Mouse (Mus musculus): ENCODE results near the gene Sorcs1. TPM values are rescaled to one million over a fixed set of nuclear protein-coding genes. Genes with fewer than 3 reads are reported as not detected.

Gene Sorcs1
- total RNA-seq, 2 experiments from 2014 or later, result 0.86 to 1.1 TPM

GRCm38 (mm10) chr19:50422928-50423327 is 255.5 kb downstream of the Sorcs1 start:
- no peak for DNase-seq

DNA sequence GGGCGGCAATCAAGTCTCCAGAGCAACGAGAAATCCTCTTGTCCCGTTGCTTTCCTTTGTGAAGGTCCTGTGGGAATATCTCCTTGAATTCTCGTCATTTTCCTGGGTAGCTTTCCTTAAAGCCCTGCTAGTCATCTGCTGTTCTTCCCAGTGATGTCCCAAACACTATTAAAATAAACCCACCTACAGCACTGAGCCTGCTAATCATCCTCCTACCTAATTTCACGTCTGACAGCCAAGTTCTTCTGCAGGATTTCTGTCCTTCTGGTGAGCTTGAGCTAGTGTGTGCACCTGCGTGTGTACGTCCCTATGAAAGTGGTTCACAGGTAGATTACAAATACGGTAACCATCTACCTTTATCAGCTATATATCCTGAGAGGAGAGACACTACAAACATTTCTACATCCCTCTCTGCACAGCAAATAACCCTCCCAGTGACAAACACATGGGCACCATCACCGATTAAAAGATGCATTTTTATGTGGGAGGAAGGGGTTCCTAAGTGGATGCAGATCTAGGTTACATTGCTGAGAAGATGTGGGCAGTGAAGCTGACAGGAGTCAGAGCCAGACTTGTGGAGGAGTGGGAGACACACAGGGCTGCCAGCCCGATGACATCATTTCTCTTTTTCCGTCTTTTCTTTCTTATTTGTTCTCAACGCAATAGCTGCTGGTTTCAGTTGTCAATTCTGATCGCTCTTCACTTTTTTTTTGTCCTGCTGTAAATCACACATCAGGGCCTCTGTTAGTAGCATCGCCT is 259.3 kb downstream of the Sorcs1 start:
- DNase-seq, result no peak

DNA sequence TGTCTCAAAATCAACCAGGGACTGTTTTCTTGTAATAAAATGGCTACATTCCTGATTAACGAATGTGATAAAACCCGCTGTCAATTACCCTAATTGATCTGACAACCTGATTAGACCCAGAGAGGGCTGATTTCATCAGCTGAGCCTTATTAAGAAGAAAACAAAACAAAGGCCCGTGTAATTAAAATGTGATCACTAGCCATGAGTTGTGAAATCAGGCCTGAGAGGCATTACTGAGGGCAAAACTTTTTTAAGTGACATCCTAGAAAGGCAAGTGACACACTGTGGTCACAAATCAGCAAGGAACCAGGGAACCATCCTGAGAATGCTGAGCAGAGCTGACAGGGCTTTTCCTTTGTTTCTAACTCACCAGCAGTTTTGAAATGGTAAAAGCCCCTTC is 267.9 kb downstream of the Sorcs1 start:
- no peak for DNase-seq

- DNase-seq, result no peak
Observed at GRCm38 (mm10) chr19:50398341-50398740, 280.1 kb downstream of the Sorcs1 start.

DNA sequence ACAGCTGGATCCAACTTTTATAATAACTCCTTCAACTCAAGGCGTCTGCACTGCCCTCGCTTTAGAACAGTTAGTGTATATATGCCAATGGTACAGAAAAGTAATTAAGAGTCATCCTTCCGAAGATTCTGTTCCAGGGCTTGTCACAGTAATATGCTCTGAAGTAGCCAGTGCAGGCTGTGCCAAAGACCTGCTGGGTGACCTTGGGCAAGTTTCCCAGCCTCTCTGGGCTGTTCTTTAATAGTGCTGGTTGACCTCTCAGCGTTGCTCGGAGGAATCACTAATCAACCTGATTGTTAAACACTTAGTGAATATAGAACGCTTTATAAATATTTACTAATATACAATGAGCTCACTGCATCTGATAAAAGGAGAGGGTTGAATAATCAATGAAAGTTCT is 282.7 kb downstream of the Sorcs1 start:
- no peak for DNase-seq

GRCm38 (mm10) chr19:50394101-50394500 is 284.3 kb downstream of the Sorcs1 start:
- no peak for DNase-seq

DNA sequence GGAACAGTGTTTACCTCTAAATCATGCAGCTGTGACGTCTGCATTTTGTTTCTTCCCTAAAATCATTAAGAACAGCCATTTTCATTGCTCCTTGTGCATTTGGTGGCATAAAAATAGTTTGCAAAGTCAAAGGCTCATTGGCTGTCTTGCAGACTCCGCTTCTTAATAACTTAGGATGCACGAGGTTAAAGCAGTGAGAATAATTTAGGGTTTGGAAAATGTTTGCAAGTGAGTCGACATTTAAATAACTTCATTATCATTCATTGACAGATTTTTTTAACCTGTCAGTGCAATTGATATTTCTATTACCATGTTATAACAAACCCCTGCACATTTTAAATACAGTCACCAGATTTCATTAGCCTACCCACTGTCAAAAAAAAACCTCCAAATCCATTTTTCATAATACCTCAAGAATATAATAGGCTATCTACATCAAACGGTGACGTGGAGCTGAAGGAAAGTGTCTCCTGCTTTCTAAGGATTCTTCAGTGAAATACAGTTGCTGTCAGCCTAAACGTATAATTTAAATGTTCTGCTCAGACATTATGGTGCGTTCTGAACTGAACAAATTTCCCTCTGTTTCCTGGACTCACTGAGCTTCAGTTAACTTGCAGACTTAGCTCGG is 288.4 kb downstream of the Sorcs1 start:
- DNase-seq, result no peak

GRCm38 (mm10) chr19:50378901-50379300 is 299.5 kb downstream of the Sorcs1 start:
- no peak for DNase-seq

- DNase-seq, result no peak
Observed at GRCm38 (mm10) chr19:50374751-50375150, 303.7 kb downstream of the Sorcs1 start.

DNA sequence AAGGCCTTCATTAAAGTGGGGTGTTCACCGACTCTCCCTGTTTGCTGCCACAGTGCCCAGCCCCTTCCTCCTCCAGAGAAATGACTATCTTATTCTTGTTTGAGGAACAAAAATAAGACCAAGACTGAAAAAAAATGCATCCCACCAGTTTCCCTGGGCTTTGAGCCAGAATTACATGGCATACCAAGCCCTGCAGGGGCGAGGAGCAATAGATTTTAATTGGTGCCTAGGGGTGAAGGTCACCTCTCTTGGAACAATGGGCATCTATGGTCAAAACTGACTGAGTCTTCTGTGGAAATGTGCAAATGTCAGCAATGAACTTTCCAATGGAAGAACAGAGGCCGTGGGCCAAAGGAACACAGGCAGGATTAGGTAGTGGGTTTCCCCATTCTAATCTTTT is 312.0 kb downstream of the Sorcs1 start:
- DNase-seq, result no peak

GRCm38 (mm10) chr19:50362655-50363500 is 315.6 kb downstream of the Sorcs1 start:
- DNase-seq, result no peak

GRCm38 (mm10) chr19:50358561-50358960 is 319.9 kb downstream of the Sorcs1 start:
- DNase-seq, result peak; percentile 5

- DNase-seq, result no peak
Observed at GRCm38 (mm10) chr19:50339211-50339610, 339.2 kb downstream of the Sorcs1 start.

DNA sequence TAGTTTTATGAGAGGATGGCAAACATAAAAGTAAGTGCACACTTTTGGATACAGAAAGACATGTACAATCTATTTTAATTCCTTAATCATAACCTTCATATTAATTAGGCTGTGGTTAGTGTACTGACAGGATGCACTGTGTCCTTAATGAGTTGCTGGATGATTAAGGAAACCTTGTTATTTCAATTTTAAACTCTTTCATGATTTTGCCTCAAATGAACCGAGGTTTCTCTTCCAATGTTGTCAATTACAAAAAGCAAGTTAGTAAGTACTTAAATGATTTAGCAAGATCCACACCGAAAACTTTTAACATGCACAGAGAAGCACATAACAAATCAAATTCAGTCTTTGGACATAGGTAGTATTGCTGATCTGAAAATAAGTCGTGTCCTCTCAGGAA is 341.7 kb downstream of the Sorcs1 start:
- DNase-seq, result no peak

DNA sequence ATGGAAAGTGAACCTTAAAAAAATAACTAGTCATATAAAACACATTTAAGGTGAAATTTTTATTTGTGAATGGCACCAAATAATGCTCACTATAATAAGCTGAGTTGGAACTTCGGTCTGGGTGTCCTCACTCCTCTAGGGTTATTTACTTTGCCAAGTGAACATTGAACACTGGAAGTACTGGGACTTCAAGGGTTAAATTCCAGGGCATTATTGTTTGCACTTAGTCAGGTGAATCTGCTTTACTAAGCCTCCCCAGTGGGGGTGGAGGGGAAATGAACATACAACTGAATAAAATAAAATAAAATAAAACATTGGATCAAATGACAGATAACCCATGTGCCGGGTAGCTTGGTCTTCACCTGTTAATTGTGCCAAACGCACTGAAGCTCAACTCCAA is 347.3 kb downstream of the Sorcs1 start:
- no peak for DNase-seq

GRCm38 (mm10) chr19:50327804-50328203 is 350.6 kb downstream of the Sorcs1 start:
- DNase-seq, result no peak

- no peak for DNase-seq
Observed at GRCm38 (mm10) chr19:50326151-50326550, 352.3 kb downstream of the Sorcs1 start.

DNA sequence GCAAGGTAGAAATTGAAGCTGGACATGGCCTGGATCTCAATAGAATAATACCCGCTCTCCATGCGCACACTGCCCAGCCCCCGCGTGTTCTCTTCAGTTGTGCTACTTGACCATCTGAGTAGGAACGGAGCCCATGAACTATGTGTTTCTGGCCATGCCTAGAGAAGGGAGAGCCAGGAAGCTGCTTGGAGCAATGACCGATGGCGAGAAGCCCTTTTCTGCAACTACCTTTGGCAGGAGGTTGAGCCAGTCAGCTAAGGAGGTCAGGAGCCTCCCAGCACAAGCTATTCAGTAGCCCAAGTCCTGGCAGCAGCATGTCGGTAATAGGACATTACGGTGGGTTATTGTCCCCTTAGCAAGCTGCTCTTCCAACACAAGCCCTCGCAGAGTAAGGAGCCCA is 352.8 kb downstream of the Sorcs1 start:
- peak; percentile 59 for DNase-seq

DNA sequence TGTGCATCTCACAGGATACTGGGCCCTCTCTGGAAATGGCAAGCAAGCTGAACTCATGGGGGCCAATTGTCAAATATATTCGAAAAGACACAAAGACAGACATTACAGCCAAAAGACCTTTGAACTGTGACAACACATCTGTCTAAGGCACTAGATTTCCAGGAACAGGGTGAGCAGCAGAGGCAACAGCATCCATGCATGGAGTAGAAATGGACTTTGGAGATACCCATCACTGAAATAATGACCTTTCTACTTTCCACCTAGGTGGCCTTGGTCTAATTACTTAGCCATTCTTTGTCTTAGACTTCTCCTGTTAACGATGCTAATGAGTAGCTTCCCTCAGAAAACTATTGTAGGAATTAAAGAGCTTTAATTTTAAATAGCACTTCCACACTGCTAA is 371.4 kb downstream of the Sorcs1 start:
- no peak for DNase-seq

DNA sequence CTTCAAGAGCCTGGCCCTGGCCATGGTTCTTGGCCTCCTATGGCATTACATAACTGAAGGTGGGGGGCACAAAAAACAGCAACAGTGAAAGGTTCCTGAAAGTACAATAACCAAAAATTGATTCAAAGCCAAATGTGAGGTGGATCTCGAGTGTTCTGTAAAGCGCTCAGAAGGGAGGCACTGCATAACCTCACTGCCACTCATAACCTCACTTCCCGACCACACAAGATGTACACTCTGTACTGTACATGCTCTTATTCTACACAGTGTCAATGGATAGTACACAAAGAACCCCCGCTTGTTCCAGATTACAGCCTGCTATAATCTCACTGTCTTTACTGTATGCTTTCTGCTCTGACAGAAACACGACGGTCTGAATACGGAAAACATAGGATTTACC is 384.2 kb downstream of the Sorcs1 start:
- DNase-seq, result no peak

- no peak for DNase-seq
Observed at GRCm38 (mm10) chr19:50264450-50264849, 414.0 kb downstream of the Sorcs1 start.

- no peak for DNase-seq
Observed at GRCm38 (mm10) chr19:50258718-50259413, 419.6 kb downstream of the Sorcs1 start.
